Mouse (Mus musculus): ENCODE results near the gene Cyb561a3. TPM values are rescaled to one million over a fixed set of nuclear protein-coding genes. Genes with fewer than 3 reads are reported as not detected.

Cyb561a3 gene
- polyA plus RNA-seq, 1 experiment from 2014 or later: 12.5 TPM

- ATAC-seq (ENCODE audit: low FRiP score): no peak
- 90% methylated on average over 18 of the region's 18 CpGs for WGBS
- H3K4me3 ChIP-seq (ENCODE audit: low read depth, low read length): no peak overlapping the region
- H3K27ac ChIP-seq (ENCODE audit: low read depth, low read length): no peak overlapping the region
- H3K36me3 ChIP-seq (ENCODE audit: control insufficient read depth, insufficient read depth, low read length): 0 out of 2 replicates have a peak, but pooled peaks cover 4% of the 10 kb centered on the region
- no peak for DNase-seq (ENCODE audit: low spot score)
- no peak overlapping the region for H3K9ac ChIP-seq (ENCODE audit: low read depth, low read length)
- H3K27me3 ChIP-seq (ENCODE audit: control insufficient read depth, insufficient read depth, low read length): no peaks in the 10 kb centered on the region
- H3K4me2 ChIP-seq (replicated peaks; ENCODE audit: low read depth, low read length): no peak overlapping the region
- H3K9me3 ChIP-seq (ENCODE audit: control insufficient read depth, low read length): no peaks in the 10 kb centered on the region
- no peaks in the 10 kb centered on the region for H3K4me1 ChIP-seq (replicated peaks; ENCODE audit: control insufficient read depth, insufficient read depth, low read length)
Observed at GRCm38 (mm10) chr19:10603660-10604523, 26.9 kb downstream of the Cyb561a3 start.

DNA sequence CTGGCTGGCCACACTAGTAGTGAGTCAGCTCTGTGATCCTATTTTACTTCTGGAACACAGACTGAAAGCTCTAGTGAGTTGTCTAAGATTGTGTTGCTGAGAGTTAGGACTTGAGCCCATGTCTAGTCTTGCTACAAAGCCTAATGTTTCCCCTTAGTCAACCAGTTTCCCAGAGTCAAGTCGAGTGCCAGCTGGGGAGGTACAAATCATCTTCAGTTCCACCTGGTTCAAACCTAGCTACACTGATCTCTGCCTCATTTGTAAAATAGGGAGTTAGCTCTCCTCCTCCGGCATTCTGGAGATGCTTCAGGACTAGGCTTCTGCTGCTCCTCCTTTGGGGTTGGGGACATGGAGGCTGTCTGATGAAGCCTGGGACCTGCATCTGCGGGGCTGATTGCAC, 27.6 kb downstream of the Cyb561a3 start:
- Histone ChIP-seq H3K4me1 (replicated peaks; ENCODE audit: control insufficient read depth, insufficient read depth, low read length) (no peaks in the 10 kb centered on the region), H3K36me3 (ENCODE audit: control insufficient read depth, insufficient read depth, low read length) (0 out of 2 replicates have a peak, but pooled peaks cover 6% of the 10 kb centered on the region), H3K27me3 (ENCODE audit: control insufficient read depth, insufficient read depth, low read length) (no peaks in the 10 kb centered on the region), H3K9ac (ENCODE audit: low read depth, low read length) (peak overlapping the region; percentile 59), H3K9me3 (ENCODE audit: control insufficient read depth, low read length) (no peaks in the 10 kb centered on the region), H3K4me2 (replicated peaks; ENCODE audit: low read depth, low read length) (peak overlapping the region; percentile 41), H3K27ac (ENCODE audit: low read depth, low read length) (peak overlapping the region; percentile 75), H3K4me3 (ENCODE audit: low read depth, low read length) (peak overlapping the region; percentile 95)
- 60% methylated on average over 3 of the region's 3 CpGs for WGBS
- DNase-seq (ENCODE audit: low spot score) (no peak), ATAC-seq (ENCODE audit: low FRiP score) (no peak)

GRCm38 (mm10) chr19:10605293-10605900, 28.4 kb downstream of the Cyb561a3 start, which contains the start of the genes Ddb1 and Tkfc:
Gene Ddb1, plus strand, starts transcription at chr19:10605327.
Gene Tkfc, minus strand, starts transcription at chr19:10605654.
- whole genome bisulfite sequencing: 0% methylated on average over 49 of the region's 49 CpGs
- Histone ChIP-seq H3K4me2 (replicated peaks; ENCODE audit: low read depth, low read length) (peak within 1 kb of the TSS; percentile 72), H3K4me3 (ENCODE audit: low read depth, low read length) (peak within 1 kb of the TSS; percentile 95), H3K9ac (ENCODE audit: low read depth, low read length) (peak within 1 kb of the TSS; percentile 92), H3K27ac (ENCODE audit: low read depth, low read length) (peak within 1 kb of the TSS; percentile 75), H3K27me3 (ENCODE audit: control insufficient read depth, insufficient read depth, low read length) (no peaks in the 10 kb centered on the region), H3K36me3 (ENCODE audit: control insufficient read depth, insufficient read depth, low read length) (0 out of 2 replicates have a peak, but pooled peaks cover 7% of the 10 kb centered on the region), H3K9me3 (ENCODE audit: control insufficient read depth, low read length) (no peaks in the 10 kb centered on the region), H3K4me1 (replicated peaks; ENCODE audit: control insufficient read depth, insufficient read depth, low read length) (no peaks in the 10 kb centered on the region)
- ATAC-seq (ENCODE audit: low FRiP score) (peak; percentile 96), DNase-seq (ENCODE audit: low spot score) (peak; percentile 100)

DNA sequence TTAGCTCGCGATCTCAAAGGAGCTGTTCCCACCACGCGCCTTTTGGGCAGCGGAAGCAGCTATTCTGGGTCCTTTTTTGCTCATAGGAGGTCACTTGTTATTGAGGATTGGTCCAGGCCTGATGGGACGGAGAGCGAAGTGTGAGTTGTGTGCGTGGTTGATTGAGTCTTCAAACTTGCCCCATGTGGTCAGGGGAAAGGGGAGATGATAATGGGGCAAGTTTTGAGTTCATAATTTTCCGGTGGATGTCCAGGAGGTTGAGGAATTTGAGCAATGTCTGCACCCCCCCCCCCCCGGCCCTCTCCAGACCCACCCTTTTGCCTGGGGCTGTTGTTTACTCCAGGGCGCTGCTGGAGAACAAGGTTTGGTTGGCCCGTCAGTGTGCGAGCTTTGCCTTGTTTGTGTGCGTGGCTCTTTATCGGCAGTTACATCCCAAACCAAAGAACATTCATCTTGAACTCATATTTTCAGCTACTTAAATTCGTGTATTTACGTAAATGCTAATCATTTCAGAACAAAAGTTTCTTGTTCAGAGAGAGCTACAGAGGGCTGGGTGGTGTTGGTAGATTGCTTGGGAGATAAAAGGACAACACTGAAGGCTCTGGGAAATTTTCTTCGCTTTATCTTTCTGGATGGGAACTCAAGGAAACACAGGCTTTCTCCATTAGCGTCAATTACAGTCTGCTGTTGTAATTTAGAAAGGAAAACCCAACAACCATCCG, 29.1 kb downstream of the Cyb561a3 start:
- ATAC-seq (ENCODE audit: low FRiP score): 0 out of 2 replicates have a peak, but pooled peaks have one; percentile 10
- WGBS: 7% methylated on average over 20 of the region's 20 CpGs
- Histone ChIP-seq H3K36me3 (ENCODE audit: control insufficient read depth, insufficient read depth, low read length) (peaks cover 10% of the 10 kb centered on the region; the same call in 1 of the 2 replicates), H3K4me3 (ENCODE audit: low read depth, low read length) (peak overlapping the region; percentile 95), H3K9me3 (ENCODE audit: control insufficient read depth, low read length) (no peaks in the 10 kb centered on the region), H3K4me1 (replicated peaks; ENCODE audit: control insufficient read depth, insufficient read depth, low read length) (no peaks in the 10 kb centered on the region), H3K27me3 (ENCODE audit: control insufficient read depth, insufficient read depth, low read length) (no peaks in the 10 kb centered on the region), H3K27ac (ENCODE audit: low read depth, low read length) (peak overlapping the region; percentile 75), H3K4me2 (replicated peaks; ENCODE audit: low read depth, low read length) (peak overlapping the region; percentile 72), H3K9ac (ENCODE audit: low read depth, low read length) (peak overlapping the region; percentile 92)
- no peak for DNase-seq (ENCODE audit: low spot score)

- no peaks in the 10 kb centered on the region for H3K4me1 ChIP-seq (replicated peaks; ENCODE audit: control insufficient read depth, insufficient read depth, low read length)
- no peak for ATAC-seq (ENCODE audit: low FRiP score)
- H3K4me3 ChIP-seq (ENCODE audit: low read depth, low read length): no peak overlapping the region
- peaks cover 23% of the 10 kb centered on the region for H3K36me3 ChIP-seq (ENCODE audit: control insufficient read depth, insufficient read depth, low read length)
- 96% methylated on average over 5 of the region's 5 CpGs for WGBS
- H3K4me2 ChIP-seq (replicated peaks; ENCODE audit: low read depth, low read length): no peak overlapping the region
- no peaks in the 10 kb centered on the region for H3K9me3 ChIP-seq (ENCODE audit: control insufficient read depth, low read length)
- no peak overlapping the region for H3K9ac ChIP-seq (ENCODE audit: low read depth, low read length)
- no peaks in the 10 kb centered on the region for H3K27me3 ChIP-seq (ENCODE audit: control insufficient read depth, insufficient read depth, low read length)
- no peak overlapping the region for H3K27ac ChIP-seq (ENCODE audit: low read depth, low read length)
- DNase-seq (ENCODE audit: low spot score): no peak
Observed at GRCm38 (mm10) chr19:10608573-10609240, 31.7 kb downstream of the Cyb561a3 start.

- H3K36me3 ChIP-seq (ENCODE audit: control insufficient read depth, insufficient read depth, low read length): no peaks in the 10 kb centered on the region
- ATAC-seq (ENCODE audit: low FRiP score) (peak; percentile 82), DNase-seq (ENCODE audit: low spot score) (peak; percentile 66)
- no peaks in the 10 kb centered on the region for H3K9me3 ChIP-seq (ENCODE audit: control insufficient read depth, low read length)
- peak within 1 kb of the TSS; percentile 32 for H3K4me3 ChIP-seq (ENCODE audit: low read depth, low read length)
- H3K27me3 ChIP-seq (ENCODE audit: control insufficient read depth, insufficient read depth, low read length): no peaks in the 10 kb centered on the region
- H3K4me1 ChIP-seq (replicated peaks; ENCODE audit: control insufficient read depth, insufficient read depth, low read length): peaks cover 5% of the 10 kb centered on the region; the same call in 1 of the 2 replicates
- 2% methylated on average over 32 of the region's 32 CpGs for WGBS
- H3K27ac ChIP-seq (ENCODE audit: low read depth, low read length): no peak within 1 kb of the TSS
- H3K4me2 ChIP-seq (replicated peaks; ENCODE audit: low read depth, low read length): peak within 1 kb of the TSS; percentile 85
- peak within 1 kb of the TSS; percentile 48 for H3K9ac ChIP-seq (ENCODE audit: low read depth, low read length)
Observed at GRCm38 (mm10) chr19:10634106-10634871, 57.3 kb downstream of the Cyb561a3 start, which contains the start of gene Vwce. Gene Vwce, plus strand, starts transcription at chr19:10634213.

GRCm38 (mm10) chr19:10634872-10635318, 57.9 kb downstream of the Cyb561a3 start:
- peak; percentile 84 for ATAC-seq (ENCODE audit: low FRiP score)
- peak; percentile 62 for DNase-seq (ENCODE audit: low spot score)
- H3K27ac ChIP-seq (ENCODE audit: low read depth, low read length): no peak overlapping the region
- H3K27me3 ChIP-seq (ENCODE audit: control insufficient read depth, insufficient read depth, low read length): no peaks in the 10 kb centered on the region
- peaks cover 5% of the 10 kb centered on the region; the same call in 1 of the 2 replicates for H3K4me1 ChIP-seq (replicated peaks; ENCODE audit: control insufficient read depth, insufficient read depth, low read length)
- peak overlapping the region; percentile 32 for H3K4me3 ChIP-seq (ENCODE audit: low read depth, low read length)
- no peaks in the 10 kb centered on the region for H3K9me3 ChIP-seq (ENCODE audit: control insufficient read depth, low read length)
- H3K4me2 ChIP-seq (replicated peaks; ENCODE audit: low read depth, low read length): peak overlapping the region; percentile 85
- 4% methylated on average over 21 of the region's 21 CpGs for WGBS
- H3K36me3 ChIP-seq (ENCODE audit: control insufficient read depth, insufficient read depth, low read length): no peaks in the 10 kb centered on the region
- peak overlapping the region; percentile 48 for H3K9ac ChIP-seq (ENCODE audit: low read depth, low read length)
